Mouse (Mus musculus) testis, adult 2 months (tissue): ENCODE measurements around the gene Lzts2. TPM values are rescaled to one million over a fixed set of nuclear protein-coding genes. Genes with fewer than 3 reads are reported as not detected.

Experiments
- H3K27ac ChIP-seq: fragments of 200-500 bp; 2 replicates; pipeline ENCODE4 v1.5.1; 2012; ENCODE audit warnings: low read depth, low read length; ENCODE audit not compliant: control insufficient read depth, insufficient read depth
- H3K27me3 ChIP-seq: fragments of 200-500 bp; 2 replicates; pipeline ENCODE4 v1.6.1; 2012; ENCODE audit warnings: mild to moderate bottlenecking, low read length, moderate library complexity; ENCODE audit not compliant: control insufficient read depth, insufficient read depth
- H3K36me3 ChIP-seq: fragments of 200-500 bp; 2 replicates; pipeline ENCODE4 v1.6.1; 2012; ENCODE audit warnings: mild to moderate bottlenecking, low read length; ENCODE audit not compliant: control insufficient read depth, insufficient read depth
- H3K4me1 ChIP-seq: fragments of 200-500 bp; 2 replicates; pipeline ENCODE4 v1.6.1; 2012; ENCODE audit warnings: low read length; ENCODE audit not compliant: control insufficient read depth, insufficient read depth
- H3K4me3 ChIP-seq: fragments of 200-500 bp; 2 replicates; pipeline ENCODE4 v1.5.1; 2012; ENCODE audit warnings: low read depth, mild to moderate bottlenecking, low read length, moderate library complexity, mixed read lengths; ENCODE audit not compliant: control insufficient read depth
- CTCF ChIP-seq: fragments of 200-500 bp; IDR thresholded peaks from 2 replicates; pipeline ENCODE4 v1.5.1; 2012; ENCODE audit warnings: low read depth, mild to moderate bottlenecking, inconsistent platforms, low read length, moderate library complexity; ENCODE audit not compliant: control insufficient read depth, insufficient read depth, insufficient replicate concordance
- POLR2A ChIP-seq: fragments of 200-500 bp; IDR thresholded peaks from 2 replicates; pipeline ENCODE4 v1.6.1; 2012; ENCODE audit warnings: low read depth, mild to moderate bottlenecking, inconsistent platforms, low read length, moderate library complexity; ENCODE audit not compliant: control insufficient read depth
- polyA plus RNA-seq: library from polyadenylated mRNA; depleted of rRNA; stranded (reverse); fragments of >200 nt; gene quantifications from 2 replicates; pipeline ENCODE4 v1.2.3, GENCODE M21; 2012

Gene Lzts2
- polyA plus RNA-seq, 1 experiment, result 36.2 TPM

GRCm38 (mm10) chr19:45054892-45055690, 40.9 kb downstream of the Lzts2 start:
- peaks cover 3% of the 10 kb centered on the region for H3K4me1 ChIP-seq
- no peak overlapping the region for H3K4me3 ChIP-seq
- H3K36me3 ChIP-seq, result no peaks in the 10 kb centered on the region
- no peak for TF ChIP-seq POLR2A
- no peak for TF ChIP-seq CTCF
- H3K27ac ChIP-seq, result no peak overlapping the region
- H3K27me3 ChIP-seq, result no peaks in the 10 kb centered on the region

GRCm38 (mm10) chr19:45056364-45056763, 42.1 kb downstream of the Lzts2 start:
- peaks cover 3% of the 10 kb centered on the region for H3K4me1 ChIP-seq
- no peak overlapping the region; the same call in 1 of the 2 replicates for H3K27ac ChIP-seq

GRCm38 (mm10) chr19:45056908-45057698, 42.9 kb downstream of the Lzts2 start:
- peak overlapping the region; percentile 75 for H3K27ac ChIP-seq
- no peak for TF ChIP-seq POLR2A
- no peak for TF ChIP-seq CTCF
- no peaks in the 10 kb centered on the region for H3K27me3 ChIP-seq
- H3K4me3 ChIP-seq, result no peak overlapping the region
- peaks cover 3% of the 10 kb centered on the region for H3K4me1 ChIP-seq
- H3K36me3 ChIP-seq, result no peaks in the 10 kb centered on the region

More at GRCm38 (mm10) chr19:45056364-45056763, 42.1 kb downstream of the Lzts2 start:
- H3K4me3 ChIP-seq, result no peak overlapping the region
- H3K36me3 ChIP-seq, result no peaks in the 10 kb centered on the region
- TF ChIP-seq CTCF (no peak), POLR2A (no peak)
- no peaks in the 10 kb centered on the region for H3K27me3 ChIP-seq

- Histone ChIP-seq H3K27me3 (no peaks in the 10 kb centered on the region), H3K4me1 (peaks cover 3% of the 10 kb centered on the region), H3K27ac (peak overlapping the region; percentile 71; the same call in 1 of the 2 replicates), H3K36me3 (no peaks in the 10 kb centered on the region), H3K4me3 (peak overlapping the region; percentile 78; the same call in 1 of the 2 replicates)
- no peak for TF ChIP-seq CTCF
- TF ChIP-seq POLR2A, result no peak
Measured at GRCm38 (mm10) chr19:45057724-45058112, 43.5 kb downstream of the Lzts2 start.

- TF ChIP-seq POLR2A, result peak; percentile 75
- TF ChIP-seq CTCF, result no peak
- H3K4me1 ChIP-seq, result peaks cover 3% of the 10 kb centered on the region
- H3K4me3 ChIP-seq, result peak overlapping the region; percentile 78
- H3K27ac ChIP-seq, result peak overlapping the region; percentile 83
- no peaks in the 10 kb centered on the region for H3K27me3 ChIP-seq
- H3K36me3 ChIP-seq, result no peaks in the 10 kb centered on the region
Measured at GRCm38 (mm10) chr19:45058113-45058839, 44.1 kb downstream of the Lzts2 start.

- Histone ChIP-seq H3K4me3 (peak overlapping the region; percentile 78), H3K27me3 (no peaks in the 10 kb centered on the region), H3K27ac (peak overlapping the region; percentile 83), H3K4me1 (peaks cover 5% of the 10 kb centered on the region), H3K36me3 (no peaks in the 10 kb centered on the region)
- TF ChIP-seq CTCF (no peak), POLR2A (no peak)
Measured at GRCm38 (mm10) chr19:45058841-45059240, 44.6 kb downstream of the Lzts2 start.
